Mouse (Mus musculus) hindbrain, embryonic 12.5 days (tissue): ENCODE measurements at regions not wholly inside any gene's neighbourhood (a gene's known extent, or its start where the extent isn't known, plus 50 kb on each side); places are given as distances from the start of the nearest gene placed in this dataset.
A peak's percentile ranks its signal among the peaks of the same experiment; 100 is the strongest.
"Not testable (repeated sequence)": the region's sequence is repeated elsewhere in the genome, so short reads cannot be mapped to it uniquely, and the experiment has no call there.

Source experiments
- ATAC-seq: fragments of 200-750 bp; cut with Nextera tagmentation; 2 replicates; pipeline ENCODE4 v1.8.0; 2017; ENCODE audit warnings: moderate TSS enrichment; ENCODE audit not compliant: low FRiP score
- H3K27ac ChIP-seq: fragments of 300-500 bp; sonication (generic); 2 replicates; pipeline ENCODE4 v1.5.1; 2016; ENCODE audit warnings: mild to moderate bottlenecking
- H3K27me3 ChIP-seq: fragments of 300-500 bp; sonication (generic); 2 replicates; pipeline ENCODE4 v1.6.1; 2016; ENCODE audit warnings: mild to moderate bottlenecking
- H3K36me3 ChIP-seq: fragments of 300-500 bp; sonication (generic); 2 replicates; pipeline ENCODE4 v1.6.1; 2016; ENCODE audit warnings: mild to moderate bottlenecking
- H3K4me1 ChIP-seq: fragments of 300-500 bp; sonication (generic); 2 replicates; pipeline ENCODE4 v1.6.1; 2016
- H3K4me2 ChIP-seq: fragments of 300-500 bp; sonication (generic); replicated peaks from 2 replicates; pipeline ENCODE4 v1.6.1; 2016; ENCODE audit warnings: mild to moderate bottlenecking
- H3K4me3 ChIP-seq: fragments of 300-500 bp; sonication (generic); 2 replicates; pipeline ENCODE4 v1.5.1; 2016; ENCODE audit warnings: mild to moderate bottlenecking
- H3K9ac ChIP-seq: fragments of 300-500 bp; sonication (generic); 2 replicates; pipeline ENCODE4 v1.6.1; 2016; ENCODE audit warnings: mild to moderate bottlenecking, moderate library complexity
- H3K9me3 ChIP-seq: fragments of 300-500 bp; sonication (generic); replicated peaks from 2 replicates; pipeline ENCODE4 v1.6.1; 2016; ENCODE audit warnings: mild to moderate bottlenecking
- WGBS: fragments of 180-500 bp; shearing (Covaris S2); methylation state at CpG from one replicate; pipeline ENCODE4 v1.1.7; 2016; 5-methylcytosine and 5-hydroxymethylcytosine counted together

DNA sequence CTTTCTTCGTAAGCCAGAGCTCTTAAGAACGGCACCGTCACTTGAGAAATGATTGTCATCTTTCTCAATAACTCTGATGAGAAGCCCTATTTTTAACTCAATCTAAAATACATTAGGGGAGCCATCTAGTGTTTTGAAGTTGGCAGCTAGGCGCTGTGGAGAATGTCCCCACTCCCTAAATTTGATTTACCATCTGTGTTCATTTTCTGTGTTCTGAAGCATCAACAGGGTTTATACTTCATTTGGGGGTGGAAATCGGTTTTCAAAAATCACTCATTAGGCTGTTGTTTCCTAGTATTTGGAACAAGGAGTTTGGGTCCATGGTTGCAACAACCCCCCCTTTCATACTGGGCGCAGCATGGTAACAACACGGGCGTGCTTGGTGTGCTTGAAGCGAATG is 97.1 kb upstream of the Ipo5 start:
- H3K27ac ChIP-seq = no peak overlapping the region
- ATAC-seq = no peak
- no peak overlapping the region for H3K9ac ChIP-seq
- no peaks in the 10 kb centered on the region for H3K9me3 ChIP-seq
- no peaks in the 10 kb centered on the region for H3K27me3 ChIP-seq
- H3K36me3 ChIP-seq = no peaks in the 10 kb centered on the region
- H3K4me2 ChIP-seq = no peak overlapping the region
- 87% methylated on average over 9 of the region's 9 CpGs for WGBS
- no peak overlapping the region for H3K4me3 ChIP-seq
- H3K4me1 ChIP-seq = no peaks in the 10 kb centered on the region

DNA sequence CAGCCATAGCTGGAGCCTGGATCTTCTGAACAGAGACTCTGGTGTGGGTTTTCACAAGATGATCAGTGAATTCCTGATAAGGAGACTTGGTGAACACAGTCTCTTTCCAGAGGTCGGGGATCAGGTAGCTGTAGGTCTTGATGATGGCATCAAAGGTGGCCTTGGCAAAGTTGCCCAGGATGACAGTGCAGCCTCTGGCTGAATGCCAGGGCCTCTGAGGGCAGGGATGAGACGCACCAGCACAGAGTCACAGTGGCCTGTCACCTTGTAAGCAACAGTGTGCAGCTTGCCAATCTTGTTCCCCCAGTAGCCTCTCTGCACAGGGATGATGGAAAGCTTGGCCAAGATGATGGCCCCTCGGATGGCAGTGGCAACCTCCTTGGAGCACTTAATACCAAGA is 95.9 kb upstream of the Ipo5 start:
- H3K4me3 ChIP-seq, H3K36me3 ChIP-seq, H3K27ac ChIP-seq, H3K9ac ChIP-seq, H3K4me1 ChIP-seq, ATAC-seq, H3K27me3 ChIP-seq, H3K9me3 ChIP-seq, H3K4me2 ChIP-seq: not testable (repeated sequence)
- WGBS = 83% methylated on average over 3 of the region's 3 CpGs

DNA sequence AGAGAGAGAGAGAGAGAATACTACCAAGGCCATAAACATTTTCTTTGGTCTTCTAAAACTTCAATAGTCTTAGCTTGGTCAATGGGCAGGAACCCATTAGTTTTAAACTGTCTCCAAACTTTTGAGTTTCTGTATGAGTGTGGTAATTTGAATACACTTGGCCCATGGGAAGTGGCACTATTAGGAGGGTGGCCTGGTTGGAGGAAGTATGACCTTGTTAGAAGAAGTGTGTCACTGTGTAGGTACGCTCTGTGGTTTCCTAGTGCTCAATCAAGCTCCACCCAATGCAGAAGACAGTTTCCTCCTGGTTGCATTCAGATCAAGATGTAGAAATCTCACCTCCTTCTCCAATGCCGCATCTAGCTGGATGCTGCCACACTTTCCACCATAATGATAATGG is 94.5 kb upstream of the Ipo5 start:
- Histone ChIP-seq H3K9ac (no peak overlapping the region), H3K27me3 (no peaks in the 10 kb centered on the region), H3K27ac (no peak overlapping the region), H3K9me3 (no peaks in the 10 kb centered on the region), H3K4me2 (no peak overlapping the region), H3K36me3 (no peaks in the 10 kb centered on the region), H3K4me1 (no peaks in the 10 kb centered on the region), H3K4me3 (no peak overlapping the region)
- no peak for ATAC-seq
- WGBS = 86% methylated on average over 2 of the region's 2 CpGs

DNA sequence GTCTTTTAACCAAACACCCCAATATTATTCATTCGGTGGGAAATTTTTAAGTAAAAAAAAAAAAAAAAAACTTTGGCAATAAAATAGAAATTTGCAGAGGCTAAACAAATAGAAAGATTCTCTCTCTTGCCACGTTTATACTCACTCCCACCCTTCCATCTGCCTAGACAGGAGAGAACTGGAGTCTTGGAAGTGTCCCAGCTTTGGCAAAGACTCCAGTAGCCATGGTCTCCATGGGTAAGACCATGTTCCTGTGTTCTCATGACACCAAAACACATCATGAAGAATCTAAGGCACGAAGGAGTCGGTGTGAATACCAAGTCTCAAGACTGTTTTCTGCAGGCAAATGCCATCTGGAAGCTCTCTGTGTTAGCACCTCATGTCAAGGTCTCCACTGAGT is 84.8 kb upstream of the Ipo5 start:
- H3K4me3 ChIP-seq = no peak overlapping the region
- H3K4me1 ChIP-seq = no peaks in the 10 kb centered on the region
- no peak overlapping the region for H3K9ac ChIP-seq
- no peak for ATAC-seq
- no peaks in the 10 kb centered on the region for H3K36me3 ChIP-seq
- 87% methylated on average over 4 of the region's 4 CpGs for WGBS
- no peaks in the 10 kb centered on the region for H3K27me3 ChIP-seq
- no peaks in the 10 kb centered on the region for H3K9me3 ChIP-seq
- no peak overlapping the region for H3K4me2 ChIP-seq
- H3K27ac ChIP-seq = no peak overlapping the region

DNA sequence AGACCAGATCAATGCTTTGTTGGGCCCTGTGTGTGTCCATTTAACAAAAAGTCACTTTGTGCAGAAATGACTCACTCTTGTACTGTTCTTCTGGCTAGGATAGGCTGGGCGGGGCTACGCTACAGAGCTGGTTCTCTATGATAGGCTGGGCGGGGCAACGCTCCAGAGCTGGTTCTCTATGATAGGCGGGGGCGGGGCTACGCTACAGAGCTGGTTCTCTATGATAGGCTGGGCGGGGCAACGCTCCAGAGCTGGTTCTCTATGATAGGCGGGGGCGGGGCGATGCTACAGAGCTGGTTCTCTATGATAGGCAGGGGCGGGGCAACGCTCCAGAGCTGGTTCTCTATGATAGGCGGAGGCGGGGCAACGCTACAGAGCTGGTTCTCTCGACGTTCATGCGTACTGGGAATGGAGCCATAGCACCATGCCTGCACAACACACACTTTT is 80.6 kb upstream of the Ipo5 start:
- 34% methylated on average over 20 of the region's 20 CpGs for WGBS
- not testable (repeated sequence) for H3K4me2 ChIP-seq, H3K4me3 ChIP-seq, H3K27me3 ChIP-seq, H3K4me1 ChIP-seq, H3K27ac ChIP-seq, H3K36me3 ChIP-seq, H3K9me3 ChIP-seq, H3K9ac ChIP-seq
- peak; percentile 57 for ATAC-seq

DNA sequence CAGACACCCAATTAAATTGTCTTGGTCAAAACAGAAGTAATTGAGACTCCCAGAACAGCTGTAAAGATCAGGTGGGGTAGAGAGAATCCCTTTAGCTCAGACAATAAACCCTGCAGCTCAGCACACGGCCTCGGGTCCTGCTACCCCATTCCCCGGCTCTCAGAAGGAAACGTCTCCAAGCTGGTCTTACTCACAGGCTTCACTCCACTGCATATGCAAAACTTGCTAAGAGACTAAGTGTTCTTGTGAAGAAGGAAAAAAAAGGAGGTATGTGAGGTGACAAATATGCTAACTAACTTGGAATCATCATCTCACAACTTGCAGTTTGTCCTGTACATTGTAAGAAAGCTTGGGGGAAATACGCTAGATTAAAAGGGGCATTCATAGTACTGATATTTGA is 79.6 kb upstream of the Ipo5 start:
- Histone ChIP-seq H3K9me3 (no peaks in the 10 kb centered on the region), H3K4me3 (no peak overlapping the region), H3K4me2 (no peak overlapping the region; the same call in 1 of the 2 replicates), H3K36me3 (no peaks in the 10 kb centered on the region), H3K9ac (no peak overlapping the region), H3K27me3 (no peaks in the 10 kb centered on the region), H3K27ac (no peak overlapping the region), H3K4me1 (peaks cover 6% of the 10 kb centered on the region; the same call in 1 of the 2 replicates)
- 61% methylated on average over 5 of the region's 5 CpGs for WGBS
- peak; percentile 17; the same call in 1 of the 2 replicates for ATAC-seq

DNA sequence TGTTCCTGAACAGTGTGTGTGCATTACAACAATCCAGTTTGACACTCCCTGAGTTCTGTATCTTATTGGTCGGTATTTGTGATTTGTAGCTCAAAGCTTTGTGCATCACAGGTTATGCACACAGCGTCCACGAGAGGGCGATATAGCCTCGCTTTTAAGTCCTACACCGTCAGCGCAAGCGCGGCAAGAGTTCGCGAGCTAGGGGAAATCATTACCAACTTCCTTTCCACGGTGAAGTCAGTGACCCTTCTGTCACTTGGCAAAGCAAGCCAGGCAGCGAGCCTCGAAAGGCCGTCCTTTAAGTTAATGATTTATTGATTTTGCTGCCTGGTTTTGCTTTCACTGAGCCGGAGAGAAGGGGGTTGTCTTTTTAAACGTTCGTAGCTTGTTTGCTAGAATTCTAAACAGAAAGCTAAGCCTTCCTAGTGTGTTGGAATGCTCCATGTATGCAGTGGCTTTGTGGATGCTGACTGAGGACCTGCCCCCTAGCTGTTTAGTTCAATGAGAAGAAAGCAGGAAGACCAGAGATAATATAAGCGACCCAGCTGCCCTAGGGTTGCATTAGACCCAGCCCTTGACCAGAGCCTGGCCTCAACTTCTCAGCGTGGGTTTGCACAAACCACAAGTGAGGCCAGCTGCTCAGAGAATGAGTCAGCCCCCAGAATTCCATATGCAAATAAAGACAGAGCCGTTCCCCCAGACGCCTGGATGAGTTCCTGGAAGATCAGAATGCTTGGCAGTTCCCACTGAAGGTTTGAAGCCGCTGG is 79.0 kb upstream of the Ipo5 start:
- Histone ChIP-seq H3K4me1 (peaks cover 6% of the 10 kb centered on the region; the same call in 1 of the 2 replicates), H3K9me3 (no peaks in the 10 kb centered on the region), H3K4me2 (peak overlapping the region; percentile 52), H3K27ac (peak overlapping the region; percentile 42; the same call in 1 of the 2 replicates), H3K4me3 (peak overlapping the region; percentile 22), H3K36me3 (no peaks in the 10 kb centered on the region), H3K27me3 (no peaks in the 10 kb centered on the region), H3K9ac (peak overlapping the region; percentile 42; the same call in 1 of the 2 replicates)
- 6% methylated on average over 23 of the region's 23 CpGs for WGBS
- ATAC-seq = peak; percentile 72

DNA sequence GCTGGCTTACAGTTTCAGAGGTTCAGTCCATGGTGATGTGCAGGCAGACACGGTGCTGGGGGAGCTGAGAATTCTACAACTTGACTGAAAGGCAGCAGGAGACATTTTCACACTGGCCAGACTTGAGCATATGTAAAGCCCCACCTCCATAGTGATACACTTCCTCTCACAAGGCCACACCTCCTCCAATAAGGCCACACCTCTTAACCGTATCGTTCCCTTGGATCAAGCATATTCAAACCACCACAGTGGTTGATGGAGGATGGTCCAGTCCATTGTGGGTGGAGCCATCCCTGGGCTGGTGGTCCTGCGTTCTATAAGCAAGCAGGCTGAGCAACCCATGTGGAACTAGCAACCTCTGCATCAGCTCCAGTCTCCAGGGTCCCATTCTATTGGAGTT is 76.2 kb upstream of the Ipo5 start:
- Histone ChIP-seq H3K36me3 (no peaks in the 10 kb centered on the region), H3K4me3 (no peak overlapping the region), H3K4me2 (no peak overlapping the region), H3K4me1 (peaks cover 6% of the 10 kb centered on the region; the same call in 1 of the 2 replicates), H3K9me3 (no peaks in the 10 kb centered on the region), H3K27me3 (no peaks in the 10 kb centered on the region), H3K27ac (no peak overlapping the region), H3K9ac (no peak overlapping the region)
- ATAC-seq = no peak
- 84% methylated on average over 4 of the region's 4 CpGs for WGBS

DNA sequence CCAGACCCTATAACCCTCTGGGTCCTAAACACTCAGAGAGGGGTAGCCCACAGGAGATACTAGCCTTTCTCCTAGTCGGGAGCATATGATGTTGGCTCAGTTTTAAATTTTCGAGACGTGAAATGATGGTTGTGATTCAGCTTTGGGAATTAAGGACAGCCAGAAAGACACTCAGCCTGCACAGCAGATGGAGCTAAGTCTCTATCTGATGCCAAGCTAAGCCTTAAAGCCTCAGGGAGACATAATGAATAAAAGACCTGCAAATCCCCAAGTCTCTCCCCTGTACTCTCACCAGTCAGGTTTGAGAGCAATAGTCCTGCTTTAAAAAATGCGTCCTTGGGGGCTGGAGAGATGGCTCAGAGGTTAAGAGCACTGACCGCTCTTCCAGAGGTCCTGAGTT is 75.3 kb upstream of the Ipo5 start:
- Histone ChIP-seq H3K9ac (no peak overlapping the region), H3K4me1 (peaks cover 6% of the 10 kb centered on the region; the same call in 1 of the 2 replicates), H3K4me2 (no peak overlapping the region), H3K9me3 (no peaks in the 10 kb centered on the region), H3K27ac (no peak overlapping the region), H3K4me3 (no peak overlapping the region), H3K36me3 (no peaks in the 10 kb centered on the region), H3K27me3 (no peaks in the 10 kb centered on the region)
- WGBS = 74% methylated on average over 5 of the region's 5 CpGs
- ATAC-seq = no peak

DNA sequence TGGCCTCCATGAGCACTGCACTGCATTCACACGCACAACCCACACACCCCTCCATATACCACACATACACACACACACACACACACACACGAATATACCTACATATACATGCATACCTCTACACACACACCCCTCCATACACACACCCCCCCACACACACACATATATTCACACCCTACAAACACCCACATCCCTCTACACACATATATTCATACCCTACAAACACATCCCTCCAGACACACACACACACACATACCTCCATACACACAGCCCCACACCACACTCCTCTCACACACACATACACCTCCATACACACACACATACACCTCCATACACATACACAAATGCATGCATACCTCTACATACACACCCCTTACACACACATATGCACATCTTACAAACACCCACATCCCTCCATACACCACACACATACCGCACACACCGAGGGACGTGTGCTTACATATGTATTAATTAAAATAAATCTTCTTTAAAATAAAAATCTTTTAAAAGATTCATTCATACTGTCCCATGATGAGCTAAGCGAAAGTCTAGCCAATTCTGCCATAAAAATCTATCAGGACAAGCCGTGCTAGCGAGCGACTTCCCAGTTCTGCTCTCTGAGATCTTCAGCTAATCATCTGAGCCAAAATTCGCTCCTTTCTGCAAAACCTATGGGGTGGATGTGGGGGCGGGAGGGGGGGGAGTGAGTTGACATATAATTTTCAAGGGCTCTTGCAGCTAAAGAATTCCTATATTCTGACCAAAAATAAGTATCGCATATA is 74.3 kb upstream of the Ipo5 start:
- no peak for ATAC-seq
- H3K36me3 ChIP-seq = no peaks in the 10 kb centered on the region
- 94% methylated on average over 12 of the region's 12 CpGs for WGBS
- H3K27ac ChIP-seq = no peak overlapping the region
- no peak overlapping the region for H3K4me2 ChIP-seq
- H3K9me3 ChIP-seq = no peaks in the 10 kb centered on the region
- H3K4me1 ChIP-seq = peaks cover 6% of the 10 kb centered on the region; the same call in 1 of the 2 replicates
- H3K27me3 ChIP-seq = no peaks in the 10 kb centered on the region
- no peak overlapping the region for H3K4me3 ChIP-seq
- no peak overlapping the region for H3K9ac ChIP-seq

DNA sequence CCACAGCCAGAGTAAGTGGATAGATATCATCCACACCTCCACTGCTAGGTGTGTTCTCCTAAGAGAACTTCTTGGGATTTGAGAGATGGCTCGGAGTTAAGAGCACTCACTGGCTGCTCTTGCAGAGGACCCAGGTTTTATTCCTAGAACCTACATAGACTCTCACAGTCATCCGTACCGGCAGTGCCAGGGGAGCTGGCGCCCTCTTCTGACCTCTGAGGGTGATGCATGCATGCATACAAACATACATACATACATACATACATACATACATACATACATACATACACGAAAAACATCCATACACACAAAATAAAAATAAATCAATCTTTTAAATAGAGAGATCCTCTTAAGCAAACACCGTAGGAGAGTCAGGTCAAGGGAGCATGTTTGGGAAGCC is 70.1 kb upstream of the Ipo5 start:
- H3K36me3 ChIP-seq = no peaks in the 10 kb centered on the region
- 88% methylated on average over 6 of the region's 6 CpGs for whole genome bisulfite sequencing
- H3K4me1 ChIP-seq = no peaks in the 10 kb centered on the region
- H3K4me2 ChIP-seq = no peak overlapping the region
- no peak overlapping the region for H3K27ac ChIP-seq
- no peaks in the 10 kb centered on the region for H3K27me3 ChIP-seq
- ATAC-seq = no peak
- no peak overlapping the region for H3K4me3 ChIP-seq
- H3K9me3 ChIP-seq = no peaks in the 10 kb centered on the region
- no peak overlapping the region for H3K9ac ChIP-seq

DNA sequence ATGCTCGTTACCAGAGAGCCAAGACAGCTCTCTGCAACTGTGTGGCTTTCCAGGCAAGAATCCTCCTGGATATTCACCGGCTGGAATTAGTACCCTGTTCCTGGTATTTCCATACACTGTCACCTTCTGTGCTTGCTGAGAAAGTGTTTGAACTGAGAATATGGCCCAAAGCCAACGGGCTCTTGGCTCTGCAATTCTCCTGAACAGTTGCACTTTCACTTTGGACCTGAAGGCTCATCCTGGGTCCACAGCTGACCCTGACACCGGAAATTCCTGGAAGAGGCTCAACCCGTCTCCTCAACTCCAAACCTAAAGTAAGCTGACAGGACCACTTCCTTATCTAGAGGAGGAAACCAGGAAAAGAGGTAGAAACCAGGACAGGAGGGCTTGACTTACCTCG is 69.7 kb upstream of the Ipo5 start:
- Histone ChIP-seq H3K4me2 (no peak overlapping the region), H3K4me1 (no peaks in the 10 kb centered on the region), H3K4me3 (no peak overlapping the region), H3K36me3 (no peaks in the 10 kb centered on the region), H3K27ac (no peak overlapping the region), H3K9ac (no peak overlapping the region), H3K27me3 (no peaks in the 10 kb centered on the region), H3K9me3 (no peaks in the 10 kb centered on the region)
- 89% methylated on average over 6 of the region's 6 CpGs for WGBS
- ATAC-seq = no peak
